Mouse (Mus musculus) gastrocnemius, adult 8-10 months (tissue): ENCODE data around the gene Atp1b1. TPM values are rescaled to one million over a fixed set of nuclear protein-coding genes. Genes with fewer than 3 reads are reported as not detected.

Experiments used
- DNase-seq, 2 experiments: peaks; one replicate each; pipeline ENCODE4 v3.0.0; 2022; ENCODE audit warnings: low spot score in 2 of 2
- total RNA-seq, 4 experiments: library from RNA; stranded (reverse); gene quantifications; 2 replicates each; pipeline ENCODE4 v1.2.4; 2022

Gene Atp1b1
- total RNA-seq, 4 experiments from 2014 or later, result 111 to 182 (median 171) TPM

- DNase-seq, result no peak
Measured at GRCm38 (mm10) chr1:164467406-164467805, 9.3 kb upstream of the Atp1b1 start.

GRCm38 (mm10) chr1:164461726-164462125 is 3.6 kb upstream of the Atp1b1 start:
- peak; percentile 14 to 46 for DNase-seq

- DNase-seq, result no peak
Measured at GRCm38 (mm10) chr1:164460921-164461697, 3.0 kb upstream of the Atp1b1 start.

GRCm38 (mm10) chr1:164459127-164459905 is 1.2 kb upstream of the Atp1b1 start:
- no peak for DNase-seq

GRCm38 (mm10) chr1:164458621-164459051 is 481 bp upstream of the Atp1b1 start:
- peak in 1 of 2 experiments; percentile 30 for DNase-seq

- peak in 1 of 2 experiments; percentile 19 for DNase-seq
Measured at GRCm38 (mm10) chr1:164457531-164458244, 467 bp downstream of the Atp1b1 start.

GRCm38 (mm10) chr1:164456731-164457130 is 1.4 kb downstream of the Atp1b1 start:
- DNase-seq, result no peak

- no peak for DNase-seq
Measured at GRCm38 (mm10) chr1:164456065-164456464, 2.1 kb downstream of the Atp1b1 start.

GRCm38 (mm10) chr1:164455614-164456013 is 2.5 kb downstream of the Atp1b1 start:
- no peak for DNase-seq

- DNase-seq, result no peak
Measured at GRCm38 (mm10) chr1:164454747-164455400, 3.3 kb downstream of the Atp1b1 start.

- no peak for DNase-seq
Measured at GRCm38 (mm10) chr1:164453739-164454138, 4.4 kb downstream of the Atp1b1 start.

- no peak for DNase-seq
Measured at GRCm38 (mm10) chr1:164453146-164453545, 5.0 kb downstream of the Atp1b1 start.

GRCm38 (mm10) chr1:164452580-164452979 is 5.6 kb downstream of the Atp1b1 start:
- DNase-seq, result no peak

GRCm38 (mm10) chr1:164451346-164451745 is 6.8 kb downstream of the Atp1b1 start:
- no peak for DNase-seq

- no peak for DNase-seq
Measured at GRCm38 (mm10) chr1:164450644-164451043, 7.5 kb downstream of the Atp1b1 start.

- DNase-seq, result no peak
Measured at GRCm38 (mm10) chr1:164450231-164450630, 7.9 kb downstream of the Atp1b1 start.

- DNase-seq, result no peak
Measured at GRCm38 (mm10) chr1:164449626-164450025, 8.5 kb downstream of the Atp1b1 start.

GRCm38 (mm10) chr1:164447521-164447920 is 10.6 kb downstream of the Atp1b1 start:
- DNase-seq, result no peak

- DNase-seq, result no peak
Measured at GRCm38 (mm10) chr1:164446535-164446934, 11.6 kb downstream of the Atp1b1 start.

GRCm38 (mm10) chr1:164445620-164446162 is 12.5 kb downstream of the Atp1b1 start:
- no peak for DNase-seq

- DNase-seq, result no peak
Measured at GRCm38 (mm10) chr1:164441408-164441974, 16.7 kb downstream of the Atp1b1 start.
